Mouse (Mus musculus): Measurements from ENCODE around the gene Cox5a. TPM values are rescaled to one million over a fixed set of nuclear protein-coding genes. Genes with fewer than 3 reads are reported as not detected.

Cox5a gene
- polyA plus RNA-seq, 1 experiment, result 806 TPM

DNA sequence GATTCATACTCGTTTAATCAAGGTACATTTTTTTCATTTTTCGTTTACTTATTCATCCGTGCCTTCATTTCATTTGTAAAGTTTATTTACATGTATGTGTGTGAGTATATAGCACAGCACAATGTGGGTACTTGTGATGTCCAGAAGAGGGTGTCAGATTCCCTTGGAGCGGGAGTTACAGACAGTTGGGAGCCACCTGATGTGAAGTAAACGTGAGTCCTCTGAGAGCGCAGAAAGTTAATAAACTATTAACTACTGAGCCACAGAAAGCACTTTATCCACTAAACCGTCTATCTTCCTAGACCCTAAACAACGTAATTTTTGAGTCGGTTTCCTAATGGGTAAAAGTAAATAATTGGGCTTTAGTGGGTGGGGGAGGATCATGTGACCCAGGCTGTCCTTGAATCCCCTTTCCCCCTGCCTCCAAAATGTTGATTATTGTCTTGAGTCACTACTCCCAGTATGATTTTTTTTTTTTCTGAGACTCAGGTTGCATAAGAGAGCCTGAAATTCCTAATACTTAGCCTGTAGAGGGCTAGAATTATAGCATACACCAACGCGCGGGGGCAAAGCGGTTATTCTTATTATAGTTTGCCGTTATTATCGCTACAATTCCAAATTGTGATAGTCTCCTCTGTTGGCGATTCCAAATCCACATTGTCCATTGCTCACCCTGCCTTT lies 559 bp upstream of the Cox5a start:
- TF ChIP-seq GATA1 (IDR thresholded peaks at IDR 0.05; ENCODE audit: low read length), result no peak

DNA sequence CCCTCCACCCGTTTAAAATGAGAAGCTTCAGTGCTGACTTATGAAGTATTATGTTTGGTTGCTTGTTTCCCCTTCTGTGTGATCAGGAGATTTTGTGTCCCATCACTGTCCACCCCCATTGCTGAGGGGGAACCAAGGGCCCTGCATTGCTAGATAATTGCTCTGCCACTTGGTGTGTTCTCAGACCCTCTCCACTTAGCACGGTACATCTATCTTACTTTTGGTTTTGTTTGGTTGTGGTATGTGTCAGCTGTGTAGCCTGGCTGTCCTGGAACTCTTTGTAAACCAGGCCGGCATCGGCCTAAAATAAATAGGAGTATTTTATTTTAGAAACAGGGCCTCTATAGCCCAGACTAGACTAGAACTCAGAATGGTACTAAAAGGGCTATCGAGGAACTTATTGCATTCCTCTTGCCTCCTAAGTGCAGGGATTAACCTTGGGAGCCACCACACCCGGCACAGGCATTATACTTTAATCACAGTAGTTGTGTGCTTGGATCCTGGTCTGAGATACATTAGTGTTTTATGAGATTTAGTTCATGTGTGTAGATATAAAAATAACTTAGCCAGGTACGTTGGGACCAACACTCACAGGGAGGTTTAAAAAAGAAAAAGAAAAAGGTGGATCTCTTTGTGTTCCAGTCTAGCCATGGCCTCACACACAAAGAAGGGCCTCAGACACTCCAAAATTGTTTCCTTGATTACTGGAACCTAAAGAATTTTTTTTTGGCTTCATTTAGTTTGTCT lies 1.2 kb downstream of the Cox5a start:
- no peak for TF ChIP-seq GATA1 (IDR thresholded peaks at IDR 0.05; ENCODE audit: low read length)

DNA sequence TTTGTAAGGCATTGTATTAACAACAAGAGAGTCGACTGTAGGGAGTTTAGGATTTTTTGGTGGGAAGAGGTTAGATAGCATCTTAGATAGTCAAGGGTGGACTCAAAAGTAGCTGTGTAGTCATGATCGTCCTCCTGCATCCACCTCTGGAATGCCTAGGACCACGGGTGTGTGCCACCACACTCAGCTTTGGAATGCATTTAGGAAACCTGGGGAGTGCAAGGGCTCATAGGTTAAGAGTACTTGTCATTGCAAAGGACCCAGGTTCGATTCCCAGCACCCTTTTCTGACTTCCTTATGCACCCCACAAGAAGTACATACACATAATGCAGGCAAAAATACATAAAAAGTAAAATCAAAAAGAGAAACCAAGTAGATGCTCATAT lies 1.8 kb downstream of the Cox5a start:
- TF ChIP-seq GATA1 (IDR thresholded peaks at IDR 0.05; ENCODE audit: low read length), result no peak

DNA sequence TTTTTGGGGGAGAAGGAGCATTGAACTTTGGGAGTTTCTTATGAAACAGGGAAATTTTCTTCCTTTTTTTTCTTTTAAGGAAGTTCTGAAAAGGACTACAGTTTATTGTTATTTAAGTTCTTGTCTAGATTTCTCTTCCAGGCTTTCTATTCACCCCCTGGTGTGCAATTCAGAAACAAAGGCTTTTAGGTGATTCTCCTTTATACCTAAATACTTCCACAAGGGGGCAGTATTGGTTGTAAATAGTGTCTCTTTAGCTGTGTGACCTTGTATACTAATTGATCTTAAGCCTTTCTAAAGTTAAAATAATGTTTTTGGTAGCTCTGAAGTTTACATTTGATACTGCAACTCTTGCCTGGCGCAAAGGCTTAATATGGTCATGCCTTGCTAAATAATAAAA lies 2.7 kb downstream of the Cox5a start:
- no peak for TF ChIP-seq GATA1 (IDR thresholded peaks at IDR 0.05; ENCODE audit: low read length)

DNA sequence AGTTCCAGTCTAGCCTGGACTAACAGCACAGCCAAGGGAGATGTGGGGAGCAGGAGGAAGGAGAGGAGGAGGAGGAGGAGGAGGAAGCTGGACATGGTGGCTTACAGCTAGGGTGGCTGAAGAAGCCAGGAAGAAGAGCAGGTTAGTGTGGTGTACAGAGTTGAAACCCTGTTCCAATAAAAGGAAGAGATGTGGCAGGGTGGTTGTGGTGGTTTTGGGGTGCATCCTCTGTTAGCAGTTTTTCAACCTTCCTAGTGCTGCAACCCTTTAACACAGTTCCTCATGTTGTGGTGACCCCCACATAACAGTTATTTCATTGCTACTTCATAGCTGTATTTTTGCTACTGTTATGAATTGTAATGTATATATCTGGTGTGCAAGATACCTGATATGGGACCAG lies 3.4 kb downstream of the Cox5a start:
- TF ChIP-seq GATA1 (IDR thresholded peaks at IDR 0.05; ENCODE audit: low read length), result no peak

DNA sequence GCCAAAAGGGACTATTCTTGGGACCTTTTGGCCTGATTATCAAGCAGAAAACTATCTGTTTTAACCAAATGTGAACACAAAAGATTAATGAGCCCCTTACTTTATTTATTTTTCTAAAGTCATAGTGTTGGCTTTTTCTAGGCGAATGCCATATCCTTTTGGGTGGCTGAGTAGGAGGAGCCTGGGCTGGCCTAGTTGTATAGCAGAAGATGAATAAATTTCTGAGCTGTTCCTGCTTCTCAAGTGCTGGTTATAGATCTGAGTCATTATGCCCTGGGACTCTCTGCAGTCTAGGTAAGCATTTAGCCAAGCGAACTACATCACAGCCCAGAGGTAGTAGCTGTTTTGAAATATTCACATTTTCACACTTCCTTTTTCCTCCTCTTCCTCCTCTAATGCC lies 4.4 kb downstream of the Cox5a start:
- TF ChIP-seq GATA1 (IDR thresholded peaks at IDR 0.05; ENCODE audit: low read length), result no peak

DNA sequence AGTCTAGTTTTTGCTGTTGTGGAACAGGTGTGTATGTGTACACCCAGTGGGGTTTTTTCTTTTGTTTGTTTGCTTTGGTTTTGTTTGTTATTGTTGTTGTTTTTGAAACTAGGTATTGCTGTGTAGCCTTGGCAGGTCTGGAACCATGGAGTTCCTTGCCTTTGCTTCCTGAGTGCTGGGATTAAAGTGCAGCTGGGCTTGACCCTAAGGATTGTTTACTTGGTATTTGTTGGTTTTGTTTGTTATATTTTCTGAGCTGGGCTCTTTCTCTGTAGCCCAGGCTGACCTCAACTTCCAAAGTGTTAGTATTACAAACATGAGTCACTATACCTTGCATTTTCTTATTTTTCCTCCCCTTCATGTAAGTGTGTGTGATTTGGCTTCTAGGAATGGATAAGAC lies 5.4 kb downstream of the Cox5a start:
- no peak for TF ChIP-seq GATA1 (IDR thresholded peaks at IDR 0.05; ENCODE audit: low read length)

DNA sequence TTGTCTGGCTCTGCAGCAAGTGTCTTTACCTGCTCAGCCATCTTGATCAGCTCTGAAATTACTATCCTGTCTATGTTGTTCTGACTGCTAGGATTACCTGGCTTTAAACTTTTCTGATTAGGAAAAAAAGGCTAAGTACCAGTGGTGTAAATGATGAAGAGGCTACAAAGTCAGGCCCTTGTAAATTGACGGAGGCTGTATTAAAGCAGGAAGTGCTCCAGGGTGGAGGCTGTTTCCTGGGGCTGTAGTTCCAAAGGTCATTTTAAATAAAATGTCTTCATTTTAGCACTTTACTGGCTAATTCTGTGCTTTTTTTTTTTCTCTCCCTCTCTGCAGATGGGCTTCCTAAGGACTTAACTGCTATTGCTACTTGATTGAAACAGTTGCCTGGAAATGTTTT lies 10.9 kb downstream of the Cox5a start:
- no peak for TF ChIP-seq GATA1 (IDR thresholded peaks at IDR 0.05; ENCODE audit: low read length)

DNA sequence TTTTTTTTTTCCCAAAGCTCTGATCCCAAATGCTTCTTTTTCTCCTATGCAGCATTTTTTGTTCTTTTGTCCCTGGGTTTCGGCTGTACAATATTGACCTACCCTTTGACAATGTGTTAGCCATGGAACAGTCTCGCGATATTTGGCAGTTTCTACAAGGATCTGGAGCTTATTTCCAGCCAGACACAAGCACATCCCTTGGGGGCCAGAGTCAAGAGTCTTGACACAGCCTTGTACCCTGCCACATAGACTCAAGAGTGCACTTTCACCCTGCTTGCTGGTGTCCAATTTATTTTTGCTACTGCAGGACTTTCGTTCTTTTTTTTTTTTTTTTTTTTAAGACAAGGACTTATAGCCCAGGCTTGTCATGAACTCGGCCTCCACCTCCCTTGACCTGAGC lies 15.3 kb downstream of the Cox5a start:
- no peak for TF ChIP-seq GATA1 (IDR thresholded peaks at IDR 0.05; ENCODE audit: low read length)

DNA sequence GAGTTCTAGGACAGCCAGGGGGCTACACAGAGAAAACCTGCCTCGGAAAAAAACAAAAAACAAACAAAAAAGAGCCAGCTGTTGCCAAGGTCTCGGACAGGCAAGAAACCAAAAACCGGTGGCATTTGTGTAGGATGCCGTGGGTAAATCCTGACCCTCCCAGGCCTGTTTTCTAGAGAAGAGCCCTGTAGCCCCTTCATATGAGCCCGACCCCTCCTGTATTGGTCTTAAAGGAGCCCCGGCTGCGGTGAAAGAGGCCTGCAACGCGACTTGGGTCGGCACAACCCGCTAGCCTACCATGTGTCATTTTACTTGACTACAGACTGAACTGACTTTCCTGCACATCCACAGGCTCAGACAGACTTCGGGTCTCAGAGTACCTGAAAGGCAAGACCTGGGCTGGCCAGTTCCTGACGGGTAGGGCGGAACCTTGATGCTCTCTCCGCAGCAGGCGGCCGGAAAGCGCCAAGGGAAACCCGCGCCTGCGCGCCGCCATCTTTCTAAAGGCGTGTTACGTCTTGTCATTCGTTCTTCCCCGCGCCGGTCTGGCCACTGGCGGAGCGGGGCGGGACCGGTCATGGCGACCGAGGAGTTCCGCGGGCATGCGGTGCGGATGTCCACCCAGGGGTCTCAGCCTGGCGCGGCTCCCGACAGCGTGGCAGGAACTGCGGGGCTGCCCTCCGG lies 16.1 kb downstream of the Cox5a start, which contains the start of gene Fam219b:
Fam219b (plus strand) TSS at position 485 of the 684 bp plus-strand sequence.
- no peak for TF ChIP-seq GATA1 (IDR thresholded peaks at IDR 0.05; ENCODE audit: low read length)

DNA sequence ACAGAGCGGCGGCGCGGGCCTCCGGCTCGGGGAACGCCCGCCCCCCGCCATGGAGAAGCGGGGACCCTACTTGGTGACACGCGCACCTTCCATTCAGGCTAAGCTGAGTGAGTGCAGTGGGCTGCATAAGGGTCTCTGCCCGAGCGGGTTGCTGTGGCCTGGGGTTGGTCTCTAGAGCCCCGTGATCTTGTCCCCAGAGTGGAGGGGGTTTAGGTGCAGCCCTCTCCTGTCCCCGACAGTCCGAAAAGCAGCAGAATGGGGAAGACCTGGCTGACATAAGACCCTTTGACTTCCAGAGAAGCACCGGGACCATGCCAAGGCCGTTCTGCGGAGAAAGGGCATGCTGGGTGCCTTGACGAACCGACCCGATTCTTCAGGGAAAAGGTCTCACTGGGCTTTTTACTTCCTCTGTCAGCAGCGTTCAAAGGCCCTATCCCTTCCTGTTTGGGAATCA lies 16.7 kb downstream of the Cox5a start:
- no peak for TF ChIP-seq GATA1 (IDR thresholded peaks at IDR 0.05; ENCODE audit: low read length)

DNA sequence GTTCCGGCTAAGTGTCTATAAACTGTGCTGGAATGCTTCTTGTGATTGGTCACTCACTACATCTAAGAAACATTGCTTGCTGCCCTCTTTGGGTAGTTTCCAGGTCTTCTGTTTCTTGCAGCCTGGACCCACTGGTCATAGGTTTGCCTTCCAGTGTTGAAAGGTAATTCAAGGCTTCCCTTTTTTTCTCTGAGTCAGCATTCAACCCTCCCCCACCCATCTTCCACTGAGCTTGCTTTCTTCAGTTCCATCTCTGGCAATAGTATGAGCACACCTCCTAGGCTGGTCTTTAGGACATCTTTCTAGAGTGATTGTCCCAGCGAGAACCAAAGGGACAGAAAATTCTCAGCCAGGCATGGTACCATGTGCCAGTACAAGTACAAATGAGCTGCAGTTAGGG lies 18.5 kb downstream of the Cox5a start:
- no peak for TF ChIP-seq GATA1 (IDR thresholded peaks at IDR 0.05; ENCODE audit: low read length)

DNA sequence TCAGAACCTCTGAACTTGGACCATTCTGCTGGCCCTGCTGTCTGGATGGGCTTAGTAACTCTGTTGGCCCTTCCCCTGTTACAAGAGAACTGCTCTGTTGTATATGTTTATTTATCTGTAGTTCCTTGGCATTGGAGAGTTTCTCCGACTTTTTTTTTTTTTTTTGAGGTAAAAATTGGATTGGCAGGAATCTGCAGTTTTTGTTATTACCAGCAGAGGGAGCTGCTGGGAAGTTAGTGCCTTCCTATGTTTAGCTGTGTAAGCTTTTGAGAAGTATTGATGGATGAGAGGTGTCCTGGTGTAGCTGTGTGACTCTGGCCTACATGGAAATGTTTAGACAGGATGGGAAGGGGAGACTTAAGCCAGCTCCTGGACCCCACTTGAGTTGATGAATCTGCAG lies 20.2 kb downstream of the Cox5a start:
- no peak for TF ChIP-seq GATA1 (IDR thresholded peaks at IDR 0.05; ENCODE audit: low read length)

DNA sequence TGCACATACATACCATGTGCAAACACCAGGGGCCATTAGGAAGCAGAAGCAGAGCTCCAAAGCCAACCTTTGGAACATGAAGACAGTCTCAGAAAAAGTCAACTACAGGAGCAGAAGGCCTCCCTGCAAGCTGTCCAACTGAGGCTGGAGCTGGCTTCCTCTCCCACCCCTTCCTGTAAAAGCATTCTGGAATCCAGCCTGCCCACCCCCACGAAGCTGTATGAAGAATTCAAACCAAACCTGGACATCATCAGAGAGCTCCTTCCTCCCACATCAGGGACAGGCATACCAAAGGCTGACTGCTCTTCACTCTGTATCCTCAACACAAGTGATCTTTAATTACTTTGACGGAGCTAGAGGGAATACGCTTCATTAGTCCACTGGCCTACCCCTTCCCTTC lies 22.9 kb downstream of the Cox5a start:
- TF ChIP-seq GATA1 (IDR thresholded peaks at IDR 0.05; ENCODE audit: low read length), result no peak

DNA sequence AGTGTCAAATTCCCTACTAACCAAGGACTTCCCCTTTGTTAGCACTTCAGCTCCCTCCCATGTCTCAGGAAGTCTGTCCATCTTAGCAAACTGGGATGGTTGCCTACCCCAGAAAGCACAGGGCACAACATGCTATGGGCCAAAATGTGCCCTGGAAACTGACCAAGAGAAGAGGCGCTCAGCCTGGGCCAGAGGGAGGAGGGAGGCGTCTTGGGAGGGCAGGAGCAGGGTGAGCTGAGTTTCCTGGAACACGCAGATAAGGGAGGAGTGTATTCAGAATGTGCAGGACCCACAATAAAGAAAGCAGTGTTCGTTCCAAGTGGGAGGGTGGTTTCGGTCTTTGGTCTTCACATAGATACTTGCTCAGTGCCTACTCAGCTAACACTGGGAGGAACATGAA lies 26.2 kb downstream of the Cox5a start:
- no peak for TF ChIP-seq GATA1 (IDR thresholded peaks at IDR 0.05; ENCODE audit: low read length)

DNA sequence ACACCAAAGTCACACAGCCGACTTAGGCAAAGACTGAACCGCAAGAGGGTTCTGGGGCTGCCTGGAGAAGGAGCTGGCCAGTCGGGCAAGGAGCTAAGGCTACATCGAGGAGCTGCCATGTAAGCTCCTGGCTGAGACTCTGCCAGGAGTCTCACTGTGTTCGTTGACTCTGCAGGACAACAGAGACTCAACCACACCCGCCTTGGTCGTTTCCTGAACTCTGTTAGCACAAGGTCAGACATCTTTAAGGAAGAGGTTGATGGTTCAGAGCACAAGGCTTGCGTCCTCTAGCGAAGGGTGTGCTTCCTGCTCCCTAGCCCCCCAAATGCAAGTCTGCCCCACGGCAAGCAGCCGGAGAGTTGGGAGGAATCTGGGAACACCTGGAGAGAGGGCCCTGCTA lies 26.8 kb downstream of the Cox5a start:
- TF ChIP-seq GATA1 (IDR thresholded peaks at IDR 0.05; ENCODE audit: low read length), result no peak

Data from G1E-ER4 (cell line).